Mouse (Mus musculus) hematopoietic stem cell, adult 5-6 weeks (primary cell): ENCODE measurements around the gene Slc25a33. TPM values are rescaled to one million over a fixed set of nuclear protein-coding genes. Genes with fewer than 3 reads are reported as not detected.

ENCODE experiments used
- ATAC-seq, 2 experiments: fragments of 125-278 bp in 1 of 2; replicated peaks in 1 of 2; 2 replicates each; pipeline ENCODE4 v1.8.0; 2016 to 2017; ENCODE audit warnings: inconsistent platforms in 2 of 2, mild to moderate bottlenecking in 2 of 2, moderate number of reproducible peaks in 2 of 2, low read depth in 1 of 2, moderate TSS enrichment in 1 of 2; ENCODE audit not compliant: low FRiP score in 2 of 2, poor library complexity in 2 of 2, severe bottlenecking in 2 of 2, insufficient read depth in 1 of 2, low TSS enrichment in 1 of 2
- total RNA-seq: library from RNA; stranded (forward); fragments of 172-1452, 232-1000 nt; gene quantifications from 2 replicates; pipeline ENCODE4 v1.2.3, GENCODE M21; 2017

Slc25a33 gene
- total RNA-seq, 1 experiment from 2014 or later, result 11.2 TPM

- peak; percentile 85 to 89 for ATAC-seq
These were observed 36.4 kb downstream of the Slc25a33 start, which contains the start of gene Tmem201 for GRCm38 (mm10) chr4:149737383-149738324. Gene Tmem201, minus strand, starts transcription at chr4:149738044.

GRCm38 (mm10) chr4:149736581-149736980 lies 37.5 kb downstream of the Slc25a33 start:
- ATAC-seq, result no peak

DNA sequence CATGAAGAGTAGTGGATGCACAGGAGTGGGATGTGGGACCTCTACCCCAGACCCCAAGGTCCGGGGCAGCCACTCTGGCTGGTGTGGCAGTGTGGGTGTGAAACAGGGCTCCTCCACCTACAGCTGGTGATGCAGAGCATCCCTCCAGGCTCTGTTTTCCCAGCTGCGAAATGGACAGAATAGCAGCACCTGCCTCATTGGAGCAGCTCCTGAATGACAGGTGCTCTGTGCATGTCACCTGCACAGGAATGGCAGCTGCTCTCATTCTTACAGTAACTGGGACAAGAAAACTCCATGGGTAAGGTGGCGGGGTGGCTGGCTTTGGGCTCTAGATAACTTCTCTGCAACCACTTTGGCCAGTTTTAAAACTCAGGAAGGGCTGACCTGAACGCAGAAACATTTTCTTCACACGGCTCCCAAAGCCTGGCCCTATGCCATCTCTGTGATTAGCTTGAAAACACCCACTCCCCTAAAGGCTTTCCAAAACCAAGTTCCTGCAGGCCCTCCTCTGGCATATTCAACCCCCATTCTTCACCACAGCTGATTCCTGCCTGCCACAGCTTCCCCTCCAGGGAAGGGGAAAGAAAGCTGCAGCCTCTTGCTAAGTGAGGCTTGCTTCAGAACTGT lies 38.3 kb downstream of the Slc25a33 start:
- no peak for ATAC-seq

DNA sequence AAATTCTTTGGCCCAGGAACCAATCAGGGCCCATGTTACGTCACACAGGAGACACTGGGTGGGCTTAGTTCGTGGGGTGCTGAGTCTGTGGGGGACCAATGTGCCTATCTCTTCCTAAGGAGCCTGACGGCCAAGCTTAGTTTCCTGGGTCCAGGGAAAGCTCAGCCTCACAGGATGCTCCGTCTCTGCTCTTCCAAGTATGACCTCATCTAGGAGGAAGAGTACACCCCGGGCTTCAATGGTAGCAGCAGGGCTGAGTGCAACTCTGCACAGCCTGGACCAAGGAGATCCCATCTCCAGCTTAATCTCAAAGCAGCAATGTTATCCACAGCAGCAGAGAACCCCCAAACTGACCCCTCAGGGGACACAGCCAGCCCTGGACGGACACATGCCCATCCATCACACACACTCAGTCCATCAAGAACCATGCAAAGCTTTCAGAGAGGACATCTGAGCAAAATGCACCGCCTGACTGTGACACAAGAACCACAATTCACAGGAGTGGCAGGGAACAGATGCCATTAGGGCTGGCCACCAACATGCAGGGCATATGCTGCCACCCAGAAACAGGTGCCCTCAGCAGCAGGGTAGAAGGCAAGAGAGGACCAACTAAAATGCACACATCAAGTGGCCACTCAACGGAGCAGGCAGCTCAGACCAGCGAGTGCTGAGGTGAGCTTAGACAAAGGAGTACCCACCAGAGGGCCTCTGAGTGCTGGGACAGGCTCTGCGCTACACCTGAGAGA lies 39.2 kb downstream of the Slc25a33 start:
- ATAC-seq, result no peak

DNA sequence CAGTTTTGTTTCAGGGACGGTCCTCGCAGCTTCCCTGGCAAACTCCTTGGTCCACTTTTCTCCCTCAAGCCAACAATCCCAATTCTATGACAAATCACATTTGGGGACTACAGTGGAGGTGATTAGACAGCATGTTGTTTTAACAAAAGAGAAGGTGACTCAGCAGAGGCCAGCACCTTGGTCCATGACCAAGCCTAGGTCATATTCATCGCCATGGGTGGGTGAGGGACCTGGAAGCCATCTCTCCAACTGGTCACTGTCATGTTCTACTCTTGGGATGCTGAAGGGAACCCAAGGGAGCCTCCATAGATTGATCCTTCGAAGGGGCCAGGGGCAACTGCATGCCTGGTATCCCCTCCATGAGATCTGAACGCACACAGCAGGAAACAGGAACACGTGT lies 39.8 kb downstream of the Slc25a33 start:
- ATAC-seq, result no peak

- ATAC-seq, result no peak
These were observed 40.3 kb downstream of the Slc25a33 start for GRCm38 (mm10) chr4:149733748-149734147.

- no peak for ATAC-seq
These were observed 41.3 kb downstream of the Slc25a33 start for GRCm38 (mm10) chr4:149732800-149733199.

- ATAC-seq, result no peak
These were observed 41.8 kb downstream of the Slc25a33 start for GRCm38 (mm10) chr4:149732313-149732712.

- peak in 1 of 2 experiments; percentile 10; a peak in 1 of 4 replicates for ATAC-seq
These were observed 43.2 kb downstream of the Slc25a33 start for GRCm38 (mm10) chr4:149730827-149731226.

DNA sequence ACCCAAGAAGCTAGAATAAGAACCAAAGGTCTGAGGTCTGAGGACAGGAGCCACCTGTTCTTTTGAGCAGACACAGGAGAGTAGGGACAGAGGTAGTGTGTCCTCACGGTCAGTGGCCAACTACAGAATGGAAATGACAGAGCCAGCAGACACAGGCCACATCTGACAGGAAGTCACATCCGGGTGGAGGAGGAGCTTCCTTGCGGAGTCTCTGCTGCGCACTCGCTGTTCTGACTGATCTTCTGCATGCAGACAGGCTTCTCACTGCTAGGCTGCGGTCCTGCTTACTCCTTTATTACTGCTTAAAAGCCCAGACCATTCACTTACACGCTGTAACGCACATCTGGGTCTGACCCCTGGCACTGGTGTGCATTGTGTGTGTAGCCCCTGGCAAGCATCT lies 45.3 kb downstream of the Slc25a33 start:
- no peak for ATAC-seq

DNA sequence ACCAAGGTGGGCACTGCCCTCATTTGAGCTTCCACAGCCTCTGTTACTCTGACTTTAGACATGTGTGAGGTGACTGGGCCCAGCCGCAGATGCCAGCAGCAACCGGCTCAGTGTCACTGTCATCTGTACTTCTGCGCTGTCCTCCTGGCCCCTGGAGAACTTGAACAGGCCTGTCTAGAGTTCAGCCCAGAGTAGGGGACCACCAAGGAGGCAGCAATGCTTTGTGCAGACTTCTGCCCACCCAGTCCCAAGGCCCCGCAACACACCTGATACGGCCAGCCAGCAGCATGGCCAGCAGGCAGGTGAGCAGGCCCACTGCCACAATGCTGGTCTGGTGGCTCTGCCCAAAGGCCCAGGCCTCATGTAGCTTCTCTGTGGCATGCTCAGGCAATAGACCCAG lies 46.4 kb downstream of the Slc25a33 start:
- ATAC-seq, result no peak

- peak; percentile 34 to 47; a peak in 2 of 4 replicates for ATAC-seq
These were observed 48.3 kb downstream of the Slc25a33 start for GRCm38 (mm10) chr4:149725661-149726350.

DNA sequence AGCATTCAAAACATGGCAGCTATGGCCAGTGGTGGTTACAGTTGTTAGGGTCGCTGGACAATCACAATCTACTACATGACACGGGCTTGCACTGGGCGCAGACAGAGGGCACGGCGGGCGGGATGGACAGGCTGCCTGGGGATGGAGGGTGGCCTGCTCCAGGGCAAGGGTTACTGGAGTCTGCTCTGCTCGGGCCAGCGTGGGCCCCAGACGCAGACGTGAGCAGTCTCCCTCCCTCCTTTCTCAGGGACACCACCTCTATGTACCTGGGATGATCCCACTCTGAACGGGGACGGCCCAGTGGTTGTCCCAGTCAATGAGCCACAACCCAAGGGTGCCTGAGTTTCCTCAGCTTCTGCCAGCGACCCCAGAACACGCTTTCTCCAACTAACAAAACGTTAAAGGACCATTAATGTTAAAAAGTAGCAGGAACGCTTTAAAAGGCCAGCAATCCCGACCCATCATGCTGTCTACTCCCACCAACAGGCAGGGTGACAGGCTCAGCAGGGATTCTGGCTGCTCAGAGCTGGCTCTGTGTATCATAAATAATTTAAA lies 49.1 kb downstream of the Slc25a33 start:
- no peak for ATAC-seq

DNA sequence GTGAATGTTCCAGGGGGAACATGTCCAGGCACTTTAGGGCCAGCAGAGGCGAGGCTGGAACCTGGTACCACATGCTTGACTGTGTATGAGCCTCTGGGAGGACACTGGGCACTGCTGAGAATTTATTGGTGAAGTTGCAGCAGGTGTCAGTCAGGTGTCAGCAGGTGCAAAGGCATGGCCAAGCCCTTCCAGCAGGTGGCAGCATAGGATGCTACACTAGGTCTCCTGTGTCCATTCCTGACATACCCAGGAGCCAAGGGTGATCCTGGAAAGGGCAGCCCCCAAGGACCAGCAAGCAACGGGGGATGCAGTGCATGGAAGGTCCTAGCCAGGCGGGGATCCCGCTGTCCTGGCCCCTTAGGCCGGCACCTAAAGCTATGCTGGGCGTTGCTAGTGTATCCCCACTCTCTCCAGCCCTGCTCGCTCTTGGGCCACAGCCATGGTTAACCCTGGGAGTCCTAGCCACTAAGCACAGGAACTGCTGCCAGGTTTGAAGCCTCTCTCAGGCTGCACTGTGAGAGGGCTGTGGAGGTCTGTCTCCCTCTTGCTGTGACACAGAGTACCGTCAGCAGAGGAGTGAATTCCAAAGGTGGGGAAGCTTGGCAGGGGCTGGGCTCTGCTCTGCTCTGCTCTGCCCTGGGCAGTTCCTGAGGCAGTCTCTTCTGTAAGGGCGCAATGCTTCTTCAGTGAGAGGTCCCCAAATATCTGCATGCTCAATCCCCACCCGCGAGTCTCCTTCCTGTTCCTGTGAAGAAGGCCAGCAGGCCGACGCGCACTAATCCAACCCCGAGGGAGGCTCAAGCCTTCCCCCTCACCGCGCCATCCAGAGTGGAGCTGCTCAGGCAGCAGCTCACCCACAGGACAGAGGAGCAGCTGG lies 50.0 kb downstream of the Slc25a33 start:
- ATAC-seq, result no peak

- ATAC-seq, result no peak
These were observed 51.1 kb downstream of the Slc25a33 start for GRCm38 (mm10) chr4:149723021-149723390.
